Mouse (Mus musculus): ENCODE measurements around the gene Heg1.
A peak's percentile ranks its signal among the peaks of the same experiment; 100 is the strongest.

The Heg1 gene

DNA sequence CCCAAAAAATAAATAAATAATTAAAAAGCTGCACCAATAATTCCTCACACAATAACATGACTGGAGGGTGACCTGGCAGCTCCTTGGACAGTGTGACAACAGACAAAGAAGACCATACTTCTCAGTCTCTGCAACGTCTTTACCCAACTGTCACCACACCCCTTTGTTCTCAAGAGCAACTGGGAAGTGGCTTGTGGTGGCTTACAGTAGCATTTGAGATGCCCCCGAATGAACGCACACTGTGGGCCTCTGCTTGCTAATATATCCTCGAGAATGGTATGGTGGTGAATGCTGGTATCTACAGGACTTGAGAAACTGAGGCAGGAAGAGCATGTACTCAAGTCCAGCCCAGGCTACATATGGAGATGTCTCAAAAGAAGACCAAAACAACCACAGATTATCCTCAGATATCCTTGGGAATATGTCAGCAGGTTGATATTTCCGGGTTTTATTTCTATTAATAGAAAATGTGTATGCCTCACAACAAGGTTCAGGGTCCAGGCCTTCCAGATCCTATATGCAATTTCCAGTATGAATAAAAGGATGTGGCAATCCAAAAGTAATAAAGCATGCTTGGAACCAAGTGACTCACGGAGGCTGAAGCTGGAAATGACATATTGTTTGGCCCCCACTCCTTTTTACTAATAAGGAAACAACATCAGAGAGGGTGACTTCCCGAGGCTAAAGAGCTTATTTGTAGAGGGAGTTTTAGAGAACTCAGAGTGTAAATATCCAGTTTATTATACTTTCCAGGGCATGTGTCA, 92.8 kb downstream of the Heg1 start:
- DNase-seq, result no peak

- no peak for DNase-seq
Measured at GRCm38 (mm10) chr16:33777607-33778006, 93.4 kb downstream of the Heg1 start.

GRCm38 (mm10) chr16:33781789-33782728, 97.9 kb downstream of the Heg1 start:
- no peak for DNase-seq

GRCm38 (mm10) chr16:33782729-33783091, 98.5 kb downstream of the Heg1 start:
- no peak for DNase-seq

GRCm38 (mm10) chr16:33784547-33784946, 100.4 kb downstream of the Heg1 start:
- DNase-seq, result no peak

GRCm38 (mm10) chr16:33785092-33785704, 101.0 kb downstream of the Heg1 start:
- DNase-seq, result no peak

DNA sequence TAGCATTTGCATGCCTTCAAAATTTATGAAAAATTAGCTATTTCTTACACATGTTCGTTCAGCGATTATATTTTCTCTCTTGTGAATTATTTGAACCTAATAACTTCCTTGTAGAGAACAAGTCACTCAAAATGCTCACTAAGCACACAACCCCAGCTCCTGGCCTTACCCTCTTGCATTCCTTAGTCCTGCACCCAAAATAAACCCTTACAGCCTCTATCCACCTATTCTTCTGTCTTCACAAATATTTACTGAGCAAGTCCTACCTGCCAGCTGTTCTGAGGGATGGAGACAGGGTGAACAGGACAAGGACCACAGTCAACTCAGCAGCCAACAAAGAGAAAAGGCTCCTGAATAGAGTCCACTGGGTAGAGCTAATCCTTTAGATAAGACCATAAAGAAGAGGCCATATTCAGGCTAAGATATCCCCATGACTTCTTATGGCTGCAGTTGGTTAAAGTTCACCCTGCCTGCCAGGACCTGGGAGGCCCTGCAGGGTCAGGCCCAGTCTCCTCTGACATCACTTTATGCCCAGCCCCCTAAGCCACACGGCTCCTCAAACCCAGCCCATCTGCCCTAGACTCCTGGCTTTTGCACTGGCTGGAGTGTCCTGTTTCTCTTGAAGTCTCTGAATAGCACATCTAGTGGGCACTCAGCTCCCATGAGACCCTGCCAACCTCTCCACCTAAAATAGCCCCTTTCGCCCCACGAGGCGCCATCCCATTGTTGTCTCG, 102.7 kb downstream of the Heg1 start:
- DNase-seq, result peak in 1 of 2 experiments; percentile 28

- DNase-seq, result no peak
Measured at GRCm38 (mm10) chr16:33793846-33794791, 109.9 kb downstream of the Heg1 start, which contains the start of gene Muc13. TSS of gene Muc13 (plus strand) at chr16:33794037.

GRCm38 (mm10) chr16:33795106-33795505, 110.9 kb downstream of the Heg1 start:
- no peak for DNase-seq

DNA sequence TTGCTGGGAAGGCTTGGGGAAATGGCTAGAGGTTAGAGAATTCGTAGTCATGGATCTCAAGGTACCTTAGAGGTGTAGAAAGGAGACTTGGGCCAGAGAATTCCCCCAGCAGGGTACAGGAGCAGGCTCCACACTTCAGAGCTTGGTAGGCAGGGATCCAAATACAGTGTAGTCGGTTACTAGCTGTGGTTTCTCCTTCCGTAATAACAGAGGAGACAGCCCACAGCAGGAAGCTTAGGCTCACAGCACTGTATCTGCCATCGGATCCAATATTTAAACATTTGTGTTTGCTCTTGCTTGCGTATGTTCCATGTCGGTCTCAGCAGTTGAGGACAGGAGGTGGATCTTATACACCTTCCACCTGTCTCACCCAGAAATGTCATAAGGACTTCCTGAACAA, 111.7 kb downstream of the Heg1 start:
- DNase-seq, result no peak

DNA sequence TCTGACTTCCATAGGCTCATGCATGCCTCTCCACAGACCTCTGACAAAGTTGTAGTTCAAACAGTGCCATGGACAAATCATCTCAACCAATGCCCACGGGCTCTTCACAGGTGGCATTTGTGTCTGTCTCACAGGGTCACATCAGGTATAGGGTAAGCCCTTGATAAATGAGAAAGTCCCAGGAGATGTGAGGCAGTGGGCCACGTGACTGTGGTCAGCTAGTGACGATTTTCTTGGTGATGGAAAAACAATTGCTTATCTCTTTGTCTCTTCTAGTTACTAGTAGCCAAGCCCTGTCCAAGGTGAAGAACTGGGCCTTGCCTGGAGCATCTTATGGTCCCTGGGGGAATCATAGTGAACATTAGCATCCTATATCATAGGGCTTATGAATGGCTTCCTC, 112.6 kb downstream of the Heg1 start:
- DNase-seq, result no peak

DNA sequence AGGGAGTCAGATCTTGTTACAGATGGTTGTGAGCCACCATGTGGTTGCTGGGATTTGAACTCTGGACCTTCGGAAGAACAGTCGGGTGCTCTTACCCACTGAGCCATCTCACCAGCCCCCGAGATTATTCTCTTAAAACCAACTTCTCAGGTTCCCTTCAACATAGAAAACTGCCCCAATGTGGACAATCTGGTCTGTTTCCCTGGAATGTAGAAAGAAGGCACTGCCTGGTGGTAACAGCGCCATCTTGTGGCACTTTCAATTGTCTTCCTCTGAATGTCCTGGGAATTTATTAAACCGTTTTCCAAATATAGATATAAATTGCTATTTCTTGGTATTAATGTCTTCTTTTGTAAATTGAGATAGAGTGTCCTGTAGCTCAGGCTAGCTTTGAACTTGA, 113.7 kb downstream of the Heg1 start:
- DNase-seq, result peak in 1 of 2 experiments; percentile 72

DNA sequence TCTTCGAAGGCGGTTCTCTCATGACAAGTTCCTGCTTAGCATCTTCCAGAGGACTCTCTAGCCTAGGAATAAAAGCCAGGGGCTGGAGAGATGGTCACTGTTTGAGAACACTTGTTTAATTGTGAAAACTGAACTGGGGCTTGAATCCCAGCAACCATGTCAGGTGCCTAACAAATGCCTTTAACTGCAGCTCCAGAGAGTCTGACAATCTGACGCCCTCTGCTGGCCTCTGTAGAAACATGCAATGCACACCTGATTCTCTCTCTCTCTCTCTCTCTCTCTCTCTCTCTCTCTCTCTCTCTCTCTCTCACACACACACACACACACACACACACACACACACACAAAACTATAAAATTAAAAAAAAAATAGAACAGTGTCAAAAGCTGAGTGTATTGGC, 125.8 kb downstream of the Heg1 start:
- no peak for DNase-seq

DNA sequence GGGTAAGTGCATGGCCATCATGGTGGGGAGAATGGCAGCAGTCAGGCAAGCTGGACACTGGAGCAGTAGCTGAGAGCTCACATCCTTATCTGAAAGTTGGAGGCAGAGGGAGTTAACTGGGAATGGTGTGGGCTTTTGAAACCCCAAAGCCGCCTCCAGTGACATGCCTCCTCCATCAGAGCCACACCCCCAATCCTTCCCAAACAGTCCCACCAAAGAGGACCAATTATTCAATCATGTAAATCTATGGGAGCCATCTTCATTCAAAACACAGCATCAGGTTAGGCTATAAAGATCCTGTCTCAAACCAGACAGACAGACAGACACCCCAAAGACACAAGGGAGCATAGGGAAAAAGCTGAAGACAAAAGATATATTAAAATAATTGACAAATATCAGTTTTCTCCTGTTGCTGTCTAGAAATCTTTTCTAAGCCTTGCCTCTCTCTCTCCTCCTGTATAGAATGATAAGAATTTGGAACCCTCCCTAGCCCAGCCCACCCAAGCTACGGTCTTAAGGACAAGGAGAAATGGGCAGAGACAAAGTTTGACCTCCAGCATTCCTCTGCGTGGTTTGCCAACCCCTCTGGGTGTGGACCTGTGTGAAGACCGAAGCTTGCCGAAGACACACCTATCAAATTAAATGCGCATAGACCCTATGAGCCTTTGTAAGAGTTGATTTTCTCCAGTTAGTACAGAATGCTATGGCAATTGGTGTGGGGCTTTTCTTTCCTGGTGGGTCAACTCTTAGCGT, 134.4 kb downstream of the Heg1 start:
- DNase-seq, result no peak

DNA sequence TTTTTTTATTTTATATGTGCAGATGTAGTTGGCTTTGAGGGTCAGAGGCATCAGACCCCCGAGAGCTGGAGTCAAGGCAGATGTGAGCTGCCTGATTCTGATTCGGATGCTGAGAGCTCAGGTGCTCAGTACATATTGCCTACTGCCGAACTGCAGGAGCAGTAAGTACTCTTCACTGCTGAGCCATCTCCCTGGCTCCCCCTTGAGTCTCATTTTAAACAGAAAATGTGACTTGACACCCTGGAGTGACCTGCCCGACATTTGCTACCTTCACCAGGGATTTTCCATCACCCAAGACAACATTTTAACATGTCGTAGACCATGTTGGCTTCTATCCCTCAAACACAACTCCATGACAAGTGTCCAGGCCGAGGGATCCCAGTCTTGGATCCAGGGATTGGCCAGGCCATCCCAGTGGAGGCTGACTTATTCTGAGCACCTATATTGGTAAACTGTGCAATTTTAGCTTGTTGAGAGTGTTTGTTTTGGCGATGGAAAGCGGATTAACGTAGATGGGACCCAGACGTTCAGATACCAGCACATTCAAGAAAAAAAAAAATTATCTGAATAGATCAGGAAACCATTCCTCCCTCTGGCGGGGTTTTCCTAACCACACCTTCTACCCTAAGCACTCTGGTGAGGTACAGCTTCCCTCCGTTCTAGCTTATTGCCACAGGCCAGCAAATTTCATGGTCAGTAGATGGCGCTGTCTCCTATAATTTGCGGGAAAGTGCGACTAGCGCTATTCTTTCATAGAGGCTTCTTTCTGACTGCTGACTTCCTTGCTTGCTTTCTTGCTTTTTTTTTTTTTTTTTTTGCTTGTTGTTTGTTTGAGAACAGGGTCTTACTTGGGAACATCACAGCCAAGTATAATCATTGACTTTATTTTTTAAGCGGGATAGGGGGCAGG, 136.4 kb downstream of the Heg1 start:
- peak; percentile 70 to 91 for DNase-seq

Measured in lung, postnatal 4 days (tissue).